Mouse (Mus musculus): ENCODE measurements around the gene Apol7e. TPM values are rescaled to one million over a fixed set of nuclear protein-coding genes. Genes with fewer than 3 reads are reported as not detected.
"Not testable (repeated sequence)": the region's sequence is repeated elsewhere in the genome, so short reads cannot be mapped to it uniquely, and the experiment has no call there.

Gene Apol7e
- total RNA-seq, 1 experiment, result 0.13 TPM

- H3K27ac ChIP-seq (ENCODE audit: insufficient read depth, low read depth, low read length, poor library complexity, severe bottlenecking); H3K4me1 ChIP-seq (ENCODE audit: control insufficient read depth in 2 of 2, insufficient read depth in 2 of 2, low read length in 2 of 2, poor library complexity in 1 of 2); H3K9me3 ChIP-seq (ENCODE audit: control insufficient read depth, insufficient read depth, low read depth, low read length); DNase-seq (ENCODE audit: low read depth, low spot score); H3K36me3 ChIP-seq (ENCODE audit: control insufficient read depth, insufficient read depth, low read length, poor library complexity, severe bottlenecking); H3K4me3 ChIP-seq (ENCODE audit: insufficient read depth in 1 of 2, low read depth in 1 of 2, low read length in 2 of 2, poor library complexity in 1 of 2, severe bottlenecking in 1 of 2); H3K9ac ChIP-seq (ENCODE audit: insufficient read depth, low read depth, low read length, poor library complexity, severe bottlenecking); in situ Hi-C loops (cut with MboI; ENCODE audit: low sequenced_read_pairs in 2 of 2, unreplicated experiment in 2 of 2): not testable (repeated sequence)
- 0 out of 2 replicates have a peak, but pooled peaks have one; percentile 7 for TF ChIP-seq ZC3H11A (IDR thresholded peaks at IDR 0.05; ENCODE audit: borderline replicate concordance, low read depth, low read length)
Measured at GRCm38 (mm10) chr15:77694687-77695295, 3.9 kb upstream of the Apol7e start.

DNA sequence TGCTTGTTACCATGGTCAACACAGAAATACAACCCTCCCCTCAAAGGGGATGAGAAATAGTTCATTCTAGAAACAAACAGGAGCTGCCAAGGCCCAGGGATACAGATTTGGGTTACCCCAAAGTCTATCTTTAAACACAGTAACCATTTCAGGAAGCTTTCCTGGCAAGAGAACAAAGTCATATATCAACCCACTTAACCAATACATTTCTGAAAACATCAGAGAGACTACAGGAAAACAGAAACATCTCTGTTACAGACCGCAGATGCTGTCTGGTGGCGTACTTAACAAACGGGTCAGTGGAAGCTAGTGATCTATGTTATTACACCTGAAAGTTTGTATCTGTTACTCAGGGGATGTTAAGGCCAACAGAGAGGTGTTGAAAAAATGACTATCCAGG, 6.6 kb downstream of the Apol7e start:
- H3K4me3 ChIP-seq (ENCODE audit: insufficient read depth in 1 of 2, low read depth in 1 of 2, low read length in 2 of 2, poor library complexity in 1 of 2, severe bottlenecking in 1 of 2); in situ Hi-C loops (cut with MboI; ENCODE audit: low sequenced_read_pairs in 2 of 2, unreplicated experiment in 2 of 2); DNase-seq (ENCODE audit: low read depth, low spot score); H3K4me1 ChIP-seq (ENCODE audit: control insufficient read depth in 2 of 2, insufficient read depth in 2 of 2, low read length in 2 of 2, poor library complexity in 1 of 2); H3K36me3 ChIP-seq (ENCODE audit: control insufficient read depth, insufficient read depth, low read length, poor library complexity, severe bottlenecking); H3K9me3 ChIP-seq (ENCODE audit: control insufficient read depth, insufficient read depth, low read depth, low read length); H3K27ac ChIP-seq (ENCODE audit: insufficient read depth, low read depth, low read length, poor library complexity, severe bottlenecking); H3K9ac ChIP-seq (ENCODE audit: insufficient read depth, low read depth, low read length, poor library complexity, severe bottlenecking): not testable (repeated sequence)

DNA sequence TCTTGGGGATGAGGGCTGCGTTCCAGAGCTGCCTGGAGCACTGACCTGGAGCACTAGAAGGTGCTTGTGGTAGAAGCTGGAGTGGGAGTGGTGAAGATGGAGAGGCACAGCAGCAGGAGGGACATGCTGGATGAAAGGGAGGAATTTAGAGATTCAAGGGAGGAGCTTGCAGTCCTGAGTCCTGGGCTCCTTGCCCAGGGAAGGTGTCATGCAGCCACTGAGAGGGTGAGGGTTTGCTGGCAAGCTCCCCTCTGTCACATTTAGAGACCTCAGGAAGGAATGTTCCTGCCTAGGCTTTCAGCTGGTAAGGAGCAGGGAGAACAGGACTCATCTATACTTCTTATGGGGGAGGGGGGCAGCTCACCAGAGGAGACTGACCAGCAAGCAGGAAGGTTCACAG, 10.3 kb downstream of the Apol7e start:
- H3K9ac ChIP-seq (ENCODE audit: insufficient read depth, low read depth, low read length, poor library complexity, severe bottlenecking); H3K9me3 ChIP-seq (ENCODE audit: control insufficient read depth, insufficient read depth, low read depth, low read length); H3K36me3 ChIP-seq (ENCODE audit: control insufficient read depth, insufficient read depth, low read length, poor library complexity, severe bottlenecking); in situ Hi-C loops (cut with MboI; ENCODE audit: low sequenced_read_pairs in 2 of 2, unreplicated experiment in 2 of 2); DNase-seq (ENCODE audit: low read depth, low spot score); H3K4me1 ChIP-seq (ENCODE audit: control insufficient read depth in 2 of 2, insufficient read depth in 2 of 2, low read length in 2 of 2, poor library complexity in 1 of 2); H3K27ac ChIP-seq (ENCODE audit: insufficient read depth, low read depth, low read length, poor library complexity, severe bottlenecking); H3K4me3 ChIP-seq (ENCODE audit: insufficient read depth in 1 of 2, low read depth in 1 of 2, low read length in 2 of 2, poor library complexity in 1 of 2, severe bottlenecking in 1 of 2): not testable (repeated sequence)

GRCm38 (mm10) chr15:77718240-77718639, 19.6 kb downstream of the Apol7e start:
- H3K4me3 ChIP-seq (ENCODE audit: insufficient read depth in 1 of 2, low read depth in 1 of 2, low read length in 2 of 2, poor library complexity in 1 of 2, severe bottlenecking in 1 of 2); in situ Hi-C loops (cut with MboI; ENCODE audit: low sequenced_read_pairs in 2 of 2, unreplicated experiment in 2 of 2); DNase-seq (ENCODE audit: low read depth, low spot score); H3K9me3 ChIP-seq (ENCODE audit: control insufficient read depth, insufficient read depth, low read depth, low read length); H3K4me1 ChIP-seq (ENCODE audit: control insufficient read depth in 2 of 2, insufficient read depth in 2 of 2, low read length in 2 of 2, poor library complexity in 1 of 2); H3K36me3 ChIP-seq (ENCODE audit: control insufficient read depth, insufficient read depth, low read length, poor library complexity, severe bottlenecking); H3K27ac ChIP-seq (ENCODE audit: insufficient read depth, low read depth, low read length, poor library complexity, severe bottlenecking); H3K9ac ChIP-seq (ENCODE audit: insufficient read depth, low read depth, low read length, poor library complexity, severe bottlenecking): not testable (repeated sequence)

DNA sequence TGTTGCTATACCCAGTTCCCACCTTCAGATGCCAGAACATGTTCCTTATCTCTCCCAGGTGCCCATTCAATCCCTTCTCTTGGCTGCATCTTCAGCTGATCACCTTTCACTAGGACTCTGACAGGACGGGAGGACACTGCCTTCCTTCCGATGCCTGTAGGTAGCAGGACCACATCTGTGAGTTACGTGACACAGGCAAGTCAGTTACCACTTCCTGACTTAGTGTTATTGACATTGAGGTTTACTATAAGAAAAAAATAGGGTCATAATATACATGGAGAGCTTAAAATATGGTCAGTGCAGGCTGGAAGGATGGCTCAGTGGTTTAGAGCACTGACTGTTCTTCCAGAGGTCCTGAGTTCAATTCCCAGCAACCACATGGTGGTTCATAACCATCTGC, 22.9 kb downstream of the Apol7e start:
- in situ Hi-C loops (cut with MboI; ENCODE audit: low sequenced_read_pairs in 2 of 2, unreplicated experiment in 2 of 2); H3K4me3 ChIP-seq (ENCODE audit: insufficient read depth in 1 of 2, low read depth in 1 of 2, low read length in 2 of 2, poor library complexity in 1 of 2, severe bottlenecking in 1 of 2); H3K27ac ChIP-seq (ENCODE audit: insufficient read depth, low read depth, low read length, poor library complexity, severe bottlenecking); DNase-seq (ENCODE audit: low read depth, low spot score); H3K9me3 ChIP-seq (ENCODE audit: control insufficient read depth, insufficient read depth, low read depth, low read length); H3K36me3 ChIP-seq (ENCODE audit: control insufficient read depth, insufficient read depth, low read length, poor library complexity, severe bottlenecking); H3K9ac ChIP-seq (ENCODE audit: insufficient read depth, low read depth, low read length, poor library complexity, severe bottlenecking); H3K4me1 ChIP-seq (ENCODE audit: control insufficient read depth in 2 of 2, insufficient read depth in 2 of 2, low read length in 2 of 2, poor library complexity in 1 of 2): not testable (repeated sequence)

DNA sequence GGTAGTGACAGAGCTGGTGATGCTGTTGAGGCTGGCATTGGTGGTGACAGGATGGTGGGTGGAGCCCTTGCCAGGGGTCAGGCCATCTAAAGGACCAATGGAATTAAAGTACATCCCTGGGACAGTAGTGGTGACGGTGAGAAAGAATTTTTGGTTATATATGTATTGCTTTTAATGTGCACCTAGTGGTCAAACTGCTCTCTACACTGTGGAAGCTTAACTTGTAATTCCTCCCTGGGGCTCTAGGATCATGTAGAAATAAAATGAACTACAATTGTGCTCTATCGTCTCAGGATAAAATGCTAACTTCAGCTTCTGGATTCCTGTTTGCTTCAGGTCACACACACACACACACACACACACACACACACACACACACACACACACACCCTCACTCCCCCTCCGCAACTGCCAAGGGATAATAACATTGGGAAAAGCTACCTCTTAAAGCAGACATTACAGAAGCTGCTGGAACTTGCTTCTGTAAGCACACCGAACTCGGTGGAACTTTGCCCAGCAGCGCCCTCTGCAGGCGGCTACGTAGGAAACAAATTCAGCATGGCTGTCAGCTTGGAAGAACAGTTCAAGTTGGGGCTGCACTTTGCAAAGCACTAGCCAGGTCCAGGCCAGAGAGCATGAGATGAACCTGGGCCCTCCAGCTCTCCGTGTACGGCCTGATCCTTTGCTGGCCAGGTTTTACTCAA, 25.7 kb downstream of the Apol7e start:
- H3K9me3 ChIP-seq (ENCODE audit: control insufficient read depth, insufficient read depth, low read depth, low read length); DNase-seq (ENCODE audit: low read depth, low spot score); H3K27ac ChIP-seq (ENCODE audit: insufficient read depth, low read depth, low read length, poor library complexity, severe bottlenecking); H3K4me1 ChIP-seq (ENCODE audit: control insufficient read depth in 2 of 2, insufficient read depth in 2 of 2, low read length in 2 of 2, poor library complexity in 1 of 2); in situ Hi-C loops (cut with MboI; ENCODE audit: low sequenced_read_pairs in 2 of 2, unreplicated experiment in 2 of 2); H3K9ac ChIP-seq (ENCODE audit: insufficient read depth, low read depth, low read length, poor library complexity, severe bottlenecking); H3K36me3 ChIP-seq (ENCODE audit: control insufficient read depth, insufficient read depth, low read length, poor library complexity, severe bottlenecking); H3K4me3 ChIP-seq (ENCODE audit: insufficient read depth in 1 of 2, low read depth in 1 of 2, low read length in 2 of 2, poor library complexity in 1 of 2, severe bottlenecking in 1 of 2): not testable (repeated sequence)

- H3K9me3 ChIP-seq (ENCODE audit: control insufficient read depth, insufficient read depth, low read depth, low read length), result not testable (repeated sequence)
Measured at GRCm38 (mm10) chr15:77725393-77726020, 26.9 kb downstream of the Apol7e start.

DNA sequence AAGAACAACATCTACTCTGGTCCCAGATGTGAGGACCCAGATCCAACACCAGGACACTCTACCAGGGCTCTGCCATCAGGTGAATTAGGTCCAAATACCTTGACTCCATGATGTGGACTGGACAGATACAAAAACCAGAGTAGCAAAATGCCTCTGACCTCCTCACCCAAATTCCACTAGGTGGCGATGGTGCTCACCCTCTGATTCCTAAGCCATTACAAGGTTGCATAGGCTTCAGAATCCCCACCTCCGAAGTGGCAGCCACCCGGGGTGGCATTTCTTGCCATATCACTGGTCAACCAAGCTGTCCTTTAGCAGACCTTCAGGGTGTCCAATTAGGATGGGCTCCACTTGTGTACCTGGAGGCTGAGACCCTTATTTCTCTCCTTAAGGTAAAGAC, 28.5 kb downstream of the Apol7e start:
- H3K4me1 ChIP-seq (ENCODE audit: control insufficient read depth in 2 of 2, insufficient read depth in 2 of 2, low read length in 2 of 2, poor library complexity in 1 of 2); H3K4me3 ChIP-seq (ENCODE audit: insufficient read depth in 1 of 2, low read depth in 1 of 2, low read length in 2 of 2, poor library complexity in 1 of 2, severe bottlenecking in 1 of 2); DNase-seq (ENCODE audit: low read depth, low spot score); H3K27ac ChIP-seq (ENCODE audit: insufficient read depth, low read depth, low read length, poor library complexity, severe bottlenecking); H3K36me3 ChIP-seq (ENCODE audit: control insufficient read depth, insufficient read depth, low read length, poor library complexity, severe bottlenecking); H3K9me3 ChIP-seq (ENCODE audit: control insufficient read depth, insufficient read depth, low read depth, low read length); in situ Hi-C loops (cut with MboI; ENCODE audit: low sequenced_read_pairs in 2 of 2, unreplicated experiment in 2 of 2); H3K9ac ChIP-seq (ENCODE audit: insufficient read depth, low read depth, low read length, poor library complexity, severe bottlenecking): not testable (repeated sequence)

More at GRCm38 (mm10) chr15:77725393-77726020, 26.9 kb downstream of the Apol7e start:
- DNase-seq (ENCODE audit: low read depth, low spot score); in situ Hi-C loops (cut with MboI; ENCODE audit: low sequenced_read_pairs in 2 of 2, unreplicated experiment in 2 of 2); H3K36me3 ChIP-seq (ENCODE audit: control insufficient read depth, insufficient read depth, low read length, poor library complexity, severe bottlenecking); H3K27ac ChIP-seq (ENCODE audit: insufficient read depth, low read depth, low read length, poor library complexity, severe bottlenecking); H3K4me1 ChIP-seq (ENCODE audit: control insufficient read depth in 2 of 2, insufficient read depth in 2 of 2, low read length in 2 of 2, poor library complexity in 1 of 2); H3K9ac ChIP-seq (ENCODE audit: insufficient read depth, low read depth, low read length, poor library complexity, severe bottlenecking); H3K4me3 ChIP-seq (ENCODE audit: insufficient read depth in 1 of 2, low read depth in 1 of 2, low read length in 2 of 2, poor library complexity in 1 of 2, severe bottlenecking in 1 of 2): not testable (repeated sequence)

All from ES-E14 (cell line).